Mouse (Mus musculus) liver, embryonic 14.5 days (tissue): ENCODE results near the gene Gm49368. TPM values are rescaled to one million over a fixed set of nuclear protein-coding genes. Genes with fewer than 3 reads are reported as not detected.

ENCODE experiments used
- ATAC-seq: fragments of 200-750 bp; cut with Nextera tagmentation; 2 replicates; pipeline ENCODE4 v1.8.0; 2017; ENCODE audit warnings: moderate number of reproducible peaks, mild to moderate bottlenecking, moderate library complexity; ENCODE audit not compliant: insufficient read depth
- DNase-seq, 3 experiments: peaks; one replicate each; pipeline ENCODE4 v3.0.0-alpha.2; 2012 to 2013; ENCODE audit warnings: low read depth in 3 of 3, low spot score in 3 of 3
- H3K27ac ChIP-seq: fragments of 300-500 bp; sonication (generic); 2 replicates; pipeline ENCODE4 v1.5.1; 2014; ENCODE audit warnings: moderate library complexity, mild to moderate bottlenecking, control low read depth, inconsistent platforms
- H3K27me3 ChIP-seq: fragments of 300-500 bp; sonication (generic); 2 replicates; pipeline ENCODE4 v1.6.1; 2014; ENCODE audit warnings: mild to moderate bottlenecking, low read length, moderate library complexity; ENCODE audit not compliant: control insufficient read depth, insufficient read depth
- H3K36me3 ChIP-seq: fragments of 300-500 bp; sonication (generic); replicated peaks from 2 replicates; pipeline ENCODE4 v1.6.1; 2014; ENCODE audit warnings: low read depth; ENCODE audit not compliant: control insufficient read depth, insufficient read depth
- H3K4me1 ChIP-seq, 2 experiments: fragments of 200-500 bp in 1 of 2; fragments of 300-500 bp in 1 of 2; sonication (generic) in 1 of 2; replicated peaks; 2 replicates each; pipeline ENCODE4 v1.6.1; 2012 to 2014; ENCODE audit warnings: antibody characterized with exemption in 1 of 2, inconsistent platforms in 1 of 2, low read length in 1 of 2; ENCODE audit not compliant: control insufficient read depth in 2 of 2, insufficient read depth in 2 of 2
- H3K4me2 ChIP-seq: fragments of 300-500 bp; sonication (generic); 2 replicates; pipeline ENCODE4 v1.6.1; 2014; ENCODE audit warnings: low read depth, mild to moderate bottlenecking, control low read depth, moderate library complexity
- H3K4me3 ChIP-seq, 2 experiments: fragments of 200-500 bp in 1 of 2; fragments of 300-500 bp in 1 of 2; sonication (generic) in 1 of 2; 2 replicates each; pipeline ENCODE4 v1.5.1; 2012 to 2014; ENCODE audit warnings: low read depth in 2 of 2, low read length in 2 of 2, mild to moderate bottlenecking in 2 of 2, control low read depth in 1 of 2, inconsistent platforms in 1 of 2, moderate library complexity in 1 of 2; ENCODE audit not compliant: insufficient read depth in 1 of 2
- H3K9ac ChIP-seq: fragments of 300-500 bp; sonication (generic); replicated peaks from 2 replicates; pipeline ENCODE4 v1.6.1; 2014; ENCODE audit warnings: mild to moderate bottlenecking, control low read depth, moderate library complexity
- H3K9me3 ChIP-seq: fragments of 300-500 bp; sonication (generic); 2 replicates; pipeline ENCODE4 v1.6.1; 2016; ENCODE audit warnings: low read length, mixed read lengths; ENCODE audit not compliant: control insufficient read depth
- CTCF ChIP-seq: IDR thresholded peaks from 2 replicates; pipeline ENCODE4 v1.5.1; 2016; ENCODE audit warnings: antibody characterized with exemption, low read depth, control low read depth
- EP300 ChIP-seq: IDR thresholded peaks from 2 replicates; pipeline ENCODE4 v1.6.1; 2016; ENCODE audit warnings: antibody characterized with exemption, low read depth
- WGBS: fragments of 180-500 bp; shearing (Covaris S2); extraction: QIAGEN DNeasy Blood & Tissue Kit; methylation state at CpG from one replicate; pipeline ENCODE4 v1.1.7; 2014; ENCODE audit not compliant: insufficient replicate concordance; 5-methylcytosine and 5-hydroxymethylcytosine counted together
- polyA plus RNA-seq, 2 experiments: library from polyadenylated mRNA; depleted of rRNA in 1 of 2; stranded (reverse) in 1 of 2; unstranded in 1 of 2; fragments of >200 nt; fragmentation: Nextera tagmentation in 1 of 2; extraction: Ambion mirVana in 1 of 2; gene quantifications; 2 replicates each; pipeline versions ENCODE4 v1.2.1 to v1.2.3; 2012 to 2014

The Gm49368 gene
- polyA plus RNA-seq, 2 experiments: 0.03 TPM; not detected in 1

DNA sequence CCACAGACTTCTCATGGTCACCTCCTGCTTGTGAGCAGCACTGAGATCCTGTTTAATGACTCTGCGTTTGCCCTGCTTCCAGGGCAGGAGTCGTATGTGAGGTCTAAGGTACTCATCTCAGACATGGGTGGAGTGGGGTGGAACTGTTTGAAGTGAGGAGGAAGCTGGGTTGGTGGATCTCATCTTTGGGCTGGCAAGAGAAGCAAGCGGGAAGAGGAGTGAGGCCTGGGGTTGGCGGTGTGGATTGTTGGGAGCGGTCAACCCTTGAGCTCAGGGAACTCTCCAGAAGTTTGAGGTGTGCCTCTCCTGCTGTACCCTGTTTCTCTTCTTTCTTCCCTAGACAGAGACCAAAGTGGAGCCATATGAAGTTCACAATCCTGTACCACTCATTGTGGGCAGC, 53.9 kb downstream of the Gm49368 start:
- TF ChIP-seq CTCF (no peak), EP300 (no peak)
- Histone ChIP-seq H3K4me1 (no peaks in the 10 kb centered on the region), H3K9ac (no peak overlapping the region), H3K27ac (no peak overlapping the region), H3K4me3 (no peak overlapping the region), H3K4me2 (no peak overlapping the region), H3K36me3 (no peaks in the 10 kb centered on the region), H3K9me3 (no peaks in the 10 kb centered on the region), H3K27me3 (no peaks in the 10 kb centered on the region)
- WGBS: 68% methylated on average over 5 of the region's 5 CpGs
- DNase-seq (no peak), ATAC-seq (no peak)

DNA sequence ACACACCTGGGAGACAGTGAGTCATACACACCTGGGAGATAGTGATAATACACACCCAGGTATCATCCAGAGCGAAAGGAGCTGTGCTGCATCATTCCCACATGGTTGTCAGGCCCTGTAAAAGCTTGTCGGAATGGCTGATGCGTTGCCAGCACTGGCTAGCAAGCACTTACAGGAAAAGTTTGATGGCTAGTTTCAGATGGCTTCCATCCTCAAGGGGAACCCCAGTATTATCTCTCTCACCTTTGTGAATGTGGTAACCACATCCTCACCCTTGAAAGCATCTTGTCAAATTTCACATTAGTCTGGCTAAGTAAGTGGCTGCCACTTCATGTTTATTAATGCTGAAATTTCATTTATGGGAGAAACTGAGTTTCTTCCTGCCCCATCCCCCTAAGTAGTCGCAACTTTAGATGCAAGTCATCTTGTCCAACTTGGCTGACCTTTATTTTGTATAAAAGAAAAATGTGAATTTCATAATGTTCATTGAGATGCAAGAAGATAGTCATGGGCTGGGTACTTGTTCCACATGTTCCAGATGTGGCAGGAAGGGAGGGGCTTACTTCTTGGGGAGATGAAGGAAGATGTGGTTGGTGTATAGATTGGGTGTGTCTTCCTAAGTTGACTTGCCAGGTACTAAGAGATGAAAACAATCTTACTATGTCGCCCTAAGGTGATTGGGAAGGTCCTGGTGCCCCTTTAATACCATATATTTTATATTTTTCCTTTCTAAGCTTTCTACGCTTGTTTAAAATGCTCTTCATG, 57.4 kb downstream of the Gm49368 start:
- Histone ChIP-seq H3K36me3 (no peaks in the 10 kb centered on the region), H3K9ac (no peak overlapping the region), H3K4me3 (no peak overlapping the region), H3K27ac (no peak overlapping the region), H3K4me2 (no peak overlapping the region), H3K9me3 (no peaks in the 10 kb centered on the region), H3K27me3 (no peaks in the 10 kb centered on the region), H3K4me1 (no peaks in the 10 kb centered on the region)
- WGBS: 69% methylated on average over 6 of the region's 6 CpGs
- DNase-seq (no peak), ATAC-seq (no peak)
- no peak for TF ChIP-seq EP300
- no peak for TF ChIP-seq CTCF

- H3K4me2 ChIP-seq: no peak within 1 kb of the TSS
- no peak within 1 kb of the TSS for H3K27ac ChIP-seq
- DNase-seq (no peak), ATAC-seq (no peak)
- no peak within 1 kb of the TSS for H3K4me3 ChIP-seq
- no peaks in the 10 kb centered on the region for H3K9me3 ChIP-seq
- no peaks in the 10 kb centered on the region for H3K36me3 ChIP-seq
- H3K9ac ChIP-seq: no peak within 1 kb of the TSS
- no peaks in the 10 kb centered on the region for H3K27me3 ChIP-seq
- peaks cover 0 to 4% of the 10 kb centered on the region in 2 experiments; a peak in 1 of 4 replicates for H3K4me1 ChIP-seq
- 35% methylated on average over 8 of the region's 8 CpGs for WGBS
- no peak for TF ChIP-seq CTCF
- no peak for TF ChIP-seq EP300
Observed at GRCm38 (mm10) chr7:128128741-128129720, 66.5 kb downstream of the Gm49368 start, which contains the start of gene Itgax. TSS of gene Itgax (plus strand) at chr7:128129547.

DNA sequence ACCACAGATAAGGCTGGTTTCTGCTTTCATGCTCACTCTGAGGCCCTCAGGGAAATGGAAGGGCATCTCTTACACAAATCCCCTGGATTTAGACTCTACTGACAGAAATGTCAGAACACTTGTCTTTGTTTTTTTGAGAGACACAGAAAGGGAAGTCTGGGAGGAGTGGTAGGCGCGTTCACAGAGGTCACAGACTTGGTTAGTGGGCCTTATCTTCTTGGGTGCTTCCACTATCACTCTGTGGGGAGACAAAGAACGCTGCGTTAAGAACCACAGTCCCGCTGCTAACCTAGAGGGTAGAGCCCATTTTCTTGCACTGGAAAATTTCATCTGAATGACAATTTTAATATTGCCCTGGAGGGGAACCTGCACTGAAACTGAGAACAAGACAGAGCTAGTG, 69.7 kb downstream of the Gm49368 start:
- DNase-seq: no peak

GRCm38 (mm10) chr7:128133596-128133995, 71.1 kb downstream of the Gm49368 start:
- no peaks in the 10 kb centered on the region; a peak in 1 of 4 replicates for H3K4me1 ChIP-seq
- TF ChIP-seq EP300 (no peak), CTCF (no peak)

More for the DNA sequence above, 69.7 kb downstream of the Gm49368 start:
- TF ChIP-seq CTCF (no peak), EP300 (no peak)
- no peaks in the 10 kb centered on the region for H3K36me3 ChIP-seq
- no peak overlapping the region for H3K4me2 ChIP-seq
- H3K9ac ChIP-seq: no peak overlapping the region
- 10% methylated on average over 5 of the region's 5 CpGs for WGBS
- H3K9me3 ChIP-seq: no peaks in the 10 kb centered on the region
- H3K4me3 ChIP-seq: no peak overlapping the region
- H3K27me3 ChIP-seq: no peaks in the 10 kb centered on the region
- peaks cover 0 to 4% of the 10 kb centered on the region in 2 experiments; a peak in 1 of 4 replicates for H3K4me1 ChIP-seq
- ATAC-seq: no peak
- no peak overlapping the region for H3K27ac ChIP-seq

More at GRCm38 (mm10) chr7:128133596-128133995, 71.1 kb downstream of the Gm49368 start:
- Histone ChIP-seq H3K4me2 (no peak overlapping the region), H3K9me3 (no peaks in the 10 kb centered on the region), H3K9ac (no peak overlapping the region), H3K27me3 (no peaks in the 10 kb centered on the region), H3K4me3 (no peak overlapping the region), H3K27ac (no peak overlapping the region), H3K36me3 (no peaks in the 10 kb centered on the region)
- peak in 1 of 3 experiments; percentile 7 for DNase-seq
- ATAC-seq: no peak
- WGBS: 14% methylated on average over 2 of the region's 2 CpGs
